Mouse (Mus musculus): ENCODE results near the gene Ostn. TPM values are rescaled to one million over a fixed set of nuclear protein-coding genes. Genes with fewer than 3 reads are reported as not detected.
A peak's percentile ranks its signal among the peaks of the same experiment; 100 is the strongest.

Gene Ostn
- polyA plus RNA-seq, 1 experiment = not detected

DNA sequence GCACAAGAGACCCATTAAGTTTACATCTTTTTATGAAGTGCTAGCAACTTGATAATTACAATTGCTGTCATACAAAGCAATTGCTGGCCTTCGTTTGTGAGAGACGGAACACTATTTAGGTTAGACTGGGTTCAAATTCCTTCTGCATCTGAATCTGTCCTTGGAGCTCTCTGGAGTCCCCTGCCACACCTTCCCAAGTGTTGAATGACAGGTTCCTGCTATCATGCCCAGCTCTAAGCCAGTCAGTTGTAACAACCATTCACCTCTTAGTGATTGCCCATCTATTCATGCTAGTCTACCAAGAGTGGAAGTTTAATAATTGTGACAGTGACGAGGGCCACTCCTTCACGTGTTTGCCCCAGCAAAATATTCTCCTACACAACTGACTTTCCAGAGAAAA is 74.9 kb downstream of the Ostn start:
- H3K9ac ChIP-seq (ENCODE audit: low read depth, poor library complexity, severe bottlenecking) = no peak overlapping the region
- H3K36me3 ChIP-seq (ENCODE audit: control insufficient read depth, insufficient read depth, low read length, poor library complexity, severe bottlenecking) = no peaks in the 10 kb centered on the region
- no peaks in the 10 kb centered on the region for H3K4me1 ChIP-seq (ENCODE audit: control insufficient read depth, insufficient read depth, low read length)
- H3K27me3 ChIP-seq (ENCODE audit: control insufficient read depth, insufficient read depth, low read length, poor library complexity, severe bottlenecking) = peaks cover 2% of the 10 kb centered on the region; the same call in 1 of the 2 replicates
- H3K4me3 ChIP-seq (ENCODE audit: low read depth, low read length) = no peak overlapping the region
- TF ChIP-seq CTCF (IDR thresholded peaks at IDR 0.05; ENCODE audit: low read depth, low read length) (no peak), POLR2A (IDR thresholded peaks at IDR 0.05; ENCODE audit: insufficient read depth, low read length) (no peak), EP300 (IDR thresholded peaks at IDR 0.05; ENCODE audit: insufficient read depth, low read depth, low read length) (no peak)
- H3K9me3 ChIP-seq (replicated peaks; ENCODE audit: control insufficient read depth, insufficient read depth, low read length, poor library complexity, severe bottlenecking) = no peaks in the 10 kb centered on the region
- no peak overlapping the region for H3K27ac ChIP-seq (ENCODE audit: insufficient read depth, low read length)

DNA sequence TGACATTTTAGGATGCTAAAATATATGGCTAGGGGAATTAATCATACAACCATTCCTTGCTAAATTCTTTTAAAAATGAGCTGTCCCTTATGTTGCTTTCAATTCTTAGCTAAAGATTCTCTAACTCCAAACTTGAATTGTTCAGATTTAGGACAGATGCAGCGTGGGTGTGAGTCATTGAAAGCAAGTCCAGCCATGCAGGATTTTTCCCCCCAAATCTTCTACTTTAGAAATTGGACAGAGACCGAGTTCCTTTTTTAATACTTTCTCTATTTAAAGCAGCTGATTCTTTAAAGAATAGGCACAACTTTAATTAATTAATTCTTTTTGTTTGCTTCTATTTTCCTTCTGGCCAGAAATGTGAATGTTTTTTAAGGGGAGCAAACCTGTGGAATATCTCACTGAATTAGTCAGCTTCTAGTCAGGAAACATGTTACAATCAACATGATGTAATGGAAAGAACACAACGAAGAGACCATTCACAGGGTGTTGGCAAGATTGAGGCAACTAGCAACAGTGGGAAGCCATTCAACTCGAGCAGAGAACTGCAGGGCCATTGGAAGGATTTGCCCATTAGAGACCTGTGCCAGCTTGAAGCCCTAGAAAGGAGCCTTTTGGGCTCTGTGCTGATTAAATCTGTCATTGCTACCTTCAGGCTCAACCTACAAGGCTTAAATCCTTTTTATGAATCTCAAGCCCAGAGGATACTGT is 77.8 kb downstream of the Ostn start:
- peaks cover 2% of the 10 kb centered on the region; the same call in 1 of the 2 replicates for H3K27me3 ChIP-seq (ENCODE audit: control insufficient read depth, insufficient read depth, low read length, poor library complexity, severe bottlenecking)
- no peak for TF ChIP-seq POLR2A (IDR thresholded peaks at IDR 0.05; ENCODE audit: insufficient read depth, low read length)
- TF ChIP-seq EP300 (IDR thresholded peaks at IDR 0.05; ENCODE audit: insufficient read depth, low read depth, low read length) = no peak
- no peak for TF ChIP-seq CTCF (IDR thresholded peaks at IDR 0.05; ENCODE audit: low read depth, low read length)
- no peak overlapping the region for H3K27ac ChIP-seq (ENCODE audit: insufficient read depth, low read length)
- no peak overlapping the region for H3K4me3 ChIP-seq (ENCODE audit: low read depth, low read length)
- H3K9ac ChIP-seq (ENCODE audit: low read depth, poor library complexity, severe bottlenecking) = no peak overlapping the region
- no peaks in the 10 kb centered on the region for H3K4me1 ChIP-seq (ENCODE audit: control insufficient read depth, insufficient read depth, low read length)
- H3K9me3 ChIP-seq (replicated peaks; ENCODE audit: control insufficient read depth, insufficient read depth, low read length, poor library complexity, severe bottlenecking) = no peaks in the 10 kb centered on the region
- H3K36me3 ChIP-seq (ENCODE audit: control insufficient read depth, insufficient read depth, low read length, poor library complexity, severe bottlenecking) = no peaks in the 10 kb centered on the region

DNA sequence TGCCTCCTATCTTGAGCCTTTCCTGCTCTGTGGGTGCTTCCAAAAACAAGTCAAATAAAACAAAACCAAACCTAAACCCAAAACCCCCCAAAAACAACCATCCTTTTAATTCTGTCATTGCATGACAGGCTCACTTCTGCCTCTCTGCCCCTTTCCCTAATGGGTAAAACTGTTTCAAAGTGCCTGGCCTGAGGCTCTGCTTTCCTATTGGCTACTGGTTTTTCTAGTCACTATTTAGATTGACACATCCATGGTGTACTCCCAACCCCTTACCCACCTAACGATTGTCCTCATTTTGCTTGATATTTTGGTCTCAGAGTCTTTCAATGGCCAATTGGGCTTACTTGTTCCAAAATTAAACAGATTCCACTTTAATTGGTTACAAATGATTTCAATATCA is 78.4 kb downstream of the Ostn start:
- H3K9me3 ChIP-seq (replicated peaks; ENCODE audit: control insufficient read depth, insufficient read depth, low read length, poor library complexity, severe bottlenecking) = no peaks in the 10 kb centered on the region

DNA sequence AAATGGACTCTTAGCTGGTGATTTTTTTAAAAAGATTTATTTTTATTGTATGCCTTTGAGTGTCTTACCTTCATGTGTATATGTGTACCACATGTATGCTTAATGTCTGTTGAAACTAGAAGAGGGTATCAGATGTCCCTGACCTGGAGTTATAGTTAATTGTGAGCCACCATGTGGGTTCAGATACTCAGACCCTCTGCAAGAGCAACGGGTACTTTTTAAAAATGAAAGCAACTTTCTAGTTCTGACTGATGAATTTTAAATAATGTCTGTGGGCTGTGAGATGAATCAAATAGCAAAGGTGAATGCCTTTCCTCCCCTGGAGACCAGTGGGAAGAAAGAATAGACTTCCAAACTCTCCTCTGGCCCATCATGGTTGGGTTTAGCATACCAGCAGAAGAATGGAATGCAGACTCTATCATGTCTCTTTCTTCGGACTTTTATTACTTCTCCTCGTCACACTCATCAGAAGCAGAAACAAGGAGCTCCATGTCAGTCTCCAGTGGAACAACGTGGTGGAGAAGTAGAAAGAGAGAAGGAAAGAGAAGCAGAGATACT is 79.6 kb downstream of the Ostn start:
- no peaks in the 10 kb centered on the region for H3K4me1 ChIP-seq (ENCODE audit: control insufficient read depth, insufficient read depth, low read length)
- TF ChIP-seq POLR2A (IDR thresholded peaks at IDR 0.05; ENCODE audit: insufficient read depth, low read length) (no peak), EP300 (IDR thresholded peaks at IDR 0.05; ENCODE audit: insufficient read depth, low read depth, low read length) (no peak), CTCF (IDR thresholded peaks at IDR 0.05; ENCODE audit: low read depth, low read length) (no peak)

More for the DNA sequence above, 78.4 kb downstream of the Ostn start:
- Histone ChIP-seq H3K4me3 (ENCODE audit: low read depth, low read length) (no peak overlapping the region), H3K27me3 (ENCODE audit: control insufficient read depth, insufficient read depth, low read length, poor library complexity, severe bottlenecking) (peaks cover 2% of the 10 kb centered on the region; the same call in 1 of the 2 replicates), H3K9ac (ENCODE audit: low read depth, poor library complexity, severe bottlenecking) (no peak overlapping the region), H3K4me1 (ENCODE audit: control insufficient read depth, insufficient read depth, low read length) (no peaks in the 10 kb centered on the region), H3K27ac (ENCODE audit: insufficient read depth, low read length) (no peak overlapping the region), H3K36me3 (ENCODE audit: control insufficient read depth, insufficient read depth, low read length, poor library complexity, severe bottlenecking) (no peaks in the 10 kb centered on the region)
- no peak for TF ChIP-seq EP300 (IDR thresholded peaks at IDR 0.05; ENCODE audit: insufficient read depth, low read depth, low read length)
- no peak for TF ChIP-seq CTCF (IDR thresholded peaks at IDR 0.05; ENCODE audit: low read depth, low read length)
- no peak for TF ChIP-seq POLR2A (IDR thresholded peaks at IDR 0.05; ENCODE audit: insufficient read depth, low read length)

DNA sequence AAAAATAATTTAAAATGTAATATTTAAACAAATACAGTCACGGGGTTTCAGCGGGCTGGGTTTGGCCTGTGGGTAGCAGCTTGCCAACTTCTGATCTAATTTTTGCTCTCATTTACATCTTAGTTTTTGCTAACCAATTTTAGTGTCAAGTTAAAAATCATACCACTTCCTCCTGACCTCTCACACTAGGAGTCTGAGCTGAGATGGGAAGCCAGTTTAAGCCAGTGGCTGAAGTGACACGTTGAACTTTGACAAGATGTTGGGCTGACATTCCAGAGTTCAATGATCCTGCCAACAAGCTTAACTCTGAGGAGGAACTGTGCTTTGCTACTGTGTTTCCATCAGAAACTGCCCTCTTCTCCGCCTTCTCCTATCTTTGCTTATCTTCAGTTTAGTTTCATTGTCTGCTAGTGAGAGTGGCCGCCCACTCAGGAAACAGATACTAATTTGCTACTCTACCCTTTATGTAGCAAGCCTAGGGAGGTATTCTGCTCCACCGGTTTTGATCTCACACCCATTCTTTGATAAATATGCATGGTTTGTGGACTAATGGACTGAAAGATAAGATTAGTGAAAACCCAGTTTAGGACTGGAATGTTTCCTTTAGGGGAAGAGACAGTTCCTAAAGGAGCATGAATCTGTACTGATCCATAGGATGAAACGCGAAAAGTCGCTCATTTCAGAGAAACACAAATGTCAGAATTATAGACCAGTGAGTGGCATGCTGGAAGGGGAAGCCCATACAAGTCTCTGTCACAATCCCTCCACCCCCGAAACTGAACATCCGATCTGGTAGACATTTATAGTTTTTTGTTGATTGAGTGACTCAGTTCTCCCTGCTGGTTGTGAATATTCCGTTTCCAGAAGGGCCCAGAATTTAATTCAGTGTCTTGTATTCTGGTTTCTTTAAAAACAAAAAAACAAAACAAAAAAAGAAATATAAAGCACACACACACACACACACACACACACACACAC is 80.6 kb downstream of the Ostn start:
- peak overlapping the region; percentile 98 for H3K9ac ChIP-seq (ENCODE audit: low read depth, poor library complexity, severe bottlenecking)
- H3K27ac ChIP-seq (ENCODE audit: insufficient read depth, low read length) = no peak overlapping the region
- H3K9me3 ChIP-seq (replicated peaks; ENCODE audit: control insufficient read depth, insufficient read depth, low read length, poor library complexity, severe bottlenecking) = no peaks in the 10 kb centered on the region
- no peak for TF ChIP-seq POLR2A (IDR thresholded peaks at IDR 0.05; ENCODE audit: insufficient read depth, low read length)
- no peak for TF ChIP-seq EP300 (IDR thresholded peaks at IDR 0.05; ENCODE audit: insufficient read depth, low read depth, low read length)
- no peak for TF ChIP-seq CTCF (IDR thresholded peaks at IDR 0.05; ENCODE audit: low read depth, low read length)
- H3K4me3 ChIP-seq (ENCODE audit: low read depth, low read length) = no peak overlapping the region
- H3K4me1 ChIP-seq (ENCODE audit: control insufficient read depth, insufficient read depth, low read length) = no peaks in the 10 kb centered on the region
- H3K36me3 ChIP-seq (ENCODE audit: control insufficient read depth, insufficient read depth, low read length, poor library complexity, severe bottlenecking) = no peaks in the 10 kb centered on the region
- H3K27me3 ChIP-seq (ENCODE audit: control insufficient read depth, insufficient read depth, low read length, poor library complexity, severe bottlenecking) = peaks cover 2% of the 10 kb centered on the region; the same call in 1 of the 2 replicates

More for the DNA sequence above, 79.6 kb downstream of the Ostn start:
- no peak overlapping the region for H3K4me3 ChIP-seq (ENCODE audit: low read depth, low read length)
- no peak overlapping the region for H3K9ac ChIP-seq (ENCODE audit: low read depth, poor library complexity, severe bottlenecking)
- H3K27ac ChIP-seq (ENCODE audit: insufficient read depth, low read length) = no peak overlapping the region
- peaks cover 2% of the 10 kb centered on the region; the same call in 1 of the 2 replicates for H3K27me3 ChIP-seq (ENCODE audit: control insufficient read depth, insufficient read depth, low read length, poor library complexity, severe bottlenecking)
- H3K9me3 ChIP-seq (replicated peaks; ENCODE audit: control insufficient read depth, insufficient read depth, low read length, poor library complexity, severe bottlenecking) = no peaks in the 10 kb centered on the region
- H3K36me3 ChIP-seq (ENCODE audit: control insufficient read depth, insufficient read depth, low read length, poor library complexity, severe bottlenecking) = no peaks in the 10 kb centered on the region

Measured in ES-Bruce4 (cell line).